Mouse (Mus musculus) cortical plate, adult 2 months (tissue): ENCODE data around the gene Npas1.

Experiments
- CTCF ChIP-seq: fragments of 200-500 bp; IDR thresholded peaks from 2 replicates; pipeline ENCODE4 v1.5.1; 2011; ENCODE audit warnings: mild to moderate bottlenecking, control low read depth, low read length; ENCODE audit not compliant: insufficient read depth; ENCODE audit errors: extremely low read depth
- POLR2A ChIP-seq: fragments of 200-500 bp; IDR thresholded peaks from 2 replicates; pipeline ENCODE4 v1.6.1; 2011; ENCODE audit warnings: mild to moderate bottlenecking, low read length, control low read depth; ENCODE audit not compliant: insufficient read depth; ENCODE audit errors: extremely low read depth

- no peak for TF ChIP-seq POLR2A
- TF ChIP-seq CTCF = no peak
Measured at GRCm38 (mm10) chr7:16411100-16411499, 66.4 kb downstream of the Npas1 start.
